Mouse (Mus musculus) heart, adult 2 months (tissue): ENCODE data around the gene Umodl1.

Experiments
- CTCF ChIP-seq: fragments of 200-600 bp; IDR thresholded peaks from 2 replicates; pipeline ENCODE4 v1.8.1; 2022; ENCODE audit warnings: antibody characterized with exemption, mild to moderate bottlenecking, moderate library complexity
- EP300 ChIP-seq: fragments of 200-500 bp; IDR thresholded peaks from 2 replicates; pipeline ENCODE4 v1.6.1; 2011; ENCODE audit warnings: low read depth, low read length, control low read depth; ENCODE audit not compliant: insufficient read depth

- TF ChIP-seq CTCF (no peak), EP300 (no peak)
These were observed 18.9 kb downstream of the Umodl1 start for GRCm38 (mm10) chr17:30973332-30973731.
